Mouse (Mus musculus) left cerebral cortex, adult 9 months (tissue): ENCODE results near the gene Mpl.
A peak's percentile ranks its signal among the peaks of the same experiment; 100 is the strongest.

Experiments
- DNase-seq, 2 experiments: peaks; one replicate each; pipeline ENCODE4 v3.0.0; 2022; ENCODE audit warnings: low spot score in 2 of 2

Mpl gene

GRCm38 (mm10) chr4:118457345-118457975, at the start of gene Mpl:
Gene Mpl, minus strand, starts transcription at chr4:118457513.
- DNase-seq: no peak

- DNase-seq: no peak
Observed at GRCm38 (mm10) chr4:118505551-118505950, 48.2 kb upstream of the Mpl start.

GRCm38 (mm10) chr4:118500792-118501191, 43.5 kb upstream of the Mpl start:
- no peak for DNase-seq

GRCm38 (mm10) chr4:118500171-118500724, 42.9 kb upstream of the Mpl start:
- no peak for DNase-seq

GRCm38 (mm10) chr4:118490461-118490860, 33.1 kb upstream of the Mpl start:
- DNase-seq: no peak

- DNase-seq: no peak
Observed at GRCm38 (mm10) chr4:118489717-118490132, 32.4 kb upstream of the Mpl start, which contains the start of gene Tie1. Gene Tie1, minus strand, starts transcription at chr4:118490061.

- no peak for DNase-seq
Observed at GRCm38 (mm10) chr4:118476773-118477530, 19.6 kb upstream of the Mpl start.

GRCm38 (mm10) chr4:118472687-118473086, 15.4 kb upstream of the Mpl start:
- no peak for DNase-seq

GRCm38 (mm10) chr4:118471281-118471680, 14.0 kb upstream of the Mpl start:
- DNase-seq: no peak

GRCm38 (mm10) chr4:118465697-118466163, 8.4 kb upstream of the Mpl start:
- DNase-seq: no peak

GRCm38 (mm10) chr4:118464956-118465355, 7.6 kb upstream of the Mpl start:
- DNase-seq: peak in 1 of 2 experiments; percentile 39

- DNase-seq: no peak
Observed at GRCm38 (mm10) chr4:118446415-118447153, 10.7 kb downstream of the Mpl start.

- DNase-seq: no peak
Observed at GRCm38 (mm10) chr4:118445781-118446414, 11.4 kb downstream of the Mpl start.

GRCm38 (mm10) chr4:118445088-118445487, 12.2 kb downstream of the Mpl start:
- peak in 1 of 2 experiments; percentile 53 for DNase-seq

- no peak for DNase-seq
Observed at GRCm38 (mm10) chr4:118437829-118438253, 19.5 kb downstream of the Mpl start.

- DNase-seq: peak; percentile 84 to 91
Observed at GRCm38 (mm10) chr4:118436820-118437603, 20.3 kb downstream of the Mpl start, which contains the start of gene Cdc20. Gene Cdc20, minus strand, starts transcription at chr4:118437352.

GRCm38 (mm10) chr4:118432332-118432731, 25.0 kb downstream of the Mpl start:
- DNase-seq: no peak

- DNase-seq: no peak
Observed at GRCm38 (mm10) chr4:118429215-118429895, 28.0 kb downstream of the Mpl start.

GRCm38 (mm10) chr4:118428531-118429214, 28.6 kb downstream of the Mpl start:
- DNase-seq: no peak
